Mouse (Mus musculus) liver, adult 2 months (tissue): Measurements from ENCODE around the gene Zfp748. TPM values are rescaled to one million over a fixed set of nuclear protein-coding genes. Genes with fewer than 3 reads are reported as not detected.

Experiments used
- DNase-seq: peaks from one replicate; pipeline ENCODE4 v3.0.0-alpha.2; 2011; ENCODE audit warnings: low read depth, low spot score; ENCODE audit errors: extremely low read depth
- H3K27ac ChIP-seq: fragments of 200-500 bp; replicated peaks from 2 replicates; pipeline ENCODE4 v1.5.1; 2012; ENCODE audit warnings: low read depth, mild to moderate bottlenecking, control low read depth, inconsistent platforms, low read length; ENCODE audit not compliant: insufficient read depth
- H3K27me3 ChIP-seq: fragments of 200-500 bp; 2 replicates; pipeline ENCODE4 v1.6.1; 2012; ENCODE audit warnings: mild to moderate bottlenecking, moderate library complexity, low read length, inconsistent platforms; ENCODE audit not compliant: control insufficient read depth, insufficient read depth
- H3K36me3 ChIP-seq: fragments of 200-500 bp; 2 replicates; pipeline ENCODE4 v1.6.1; 2012; ENCODE audit warnings: low read length, inconsistent platforms; ENCODE audit not compliant: control insufficient read depth, insufficient read depth
- H3K4me1 ChIP-seq: fragments of 200-500 bp; 2 replicates; pipeline ENCODE4 v1.6.1; 2011; ENCODE audit warnings: low read length; ENCODE audit not compliant: control insufficient read depth, insufficient read depth
- H3K4me3 ChIP-seq: fragments of 200-500 bp; 2 replicates; pipeline ENCODE4 v1.5.1; 2011; ENCODE audit warnings: low read depth, mild to moderate bottlenecking, control low read depth, low read length, moderate library complexity; ENCODE audit not compliant: insufficient read depth
- H3K79me2 ChIP-seq: fragments of 200-500 bp; 2 replicates; pipeline ENCODE4 v1.6.1; 2012; ENCODE audit warnings: inconsistent platforms, mild to moderate bottlenecking, low read length, moderate library complexity; ENCODE audit not compliant: control insufficient read depth, insufficient read depth
- H3K9ac ChIP-seq: fragments of 200-500 bp; 2 replicates; pipeline ENCODE4 v1.6.1; 2012; ENCODE audit warnings: low read depth, mild to moderate bottlenecking, control low read depth, inconsistent platforms, low read length
- CTCF ChIP-seq: fragments of 200-500 bp; IDR thresholded peaks from 2 replicates; pipeline ENCODE4 v1.5.1; 2011; ENCODE audit warnings: low read depth, low read length, control low read depth
- POLR2A ChIP-seq: fragments of 200-500 bp; IDR thresholded peaks from 2 replicates; pipeline ENCODE4 v1.6.1; 2011; ENCODE audit warnings: low read length, control low read depth; ENCODE audit not compliant: insufficient read depth; ENCODE audit errors: extremely low read depth
- WGBS: fragments of 180-500 bp; shearing (Covaris S2); methylation state at CpG from one replicate; pipeline ENCODE4 v1.1.7; 2018; 5-methylcytosine and 5-hydroxymethylcytosine counted together
- polyA plus RNA-seq: library from polyadenylated mRNA; depleted of rRNA; stranded (reverse); fragments of >200 nt; gene quantifications from 2 replicates; pipeline ENCODE4 v1.2.3, GENCODE M21; 2012; rRNA removed
- total RNA-seq: library from RNA; depleted of rRNA; stranded (reverse); fragments of >200 nt; gene quantifications from 2 replicates; pipeline ENCODE4 v1.2.3, GENCODE M21; 2014; rRNA removed

Gene Zfp748
- total and polyA plus RNA-seq, 2 experiments = 0.66 to 8.9 TPM

DNA sequence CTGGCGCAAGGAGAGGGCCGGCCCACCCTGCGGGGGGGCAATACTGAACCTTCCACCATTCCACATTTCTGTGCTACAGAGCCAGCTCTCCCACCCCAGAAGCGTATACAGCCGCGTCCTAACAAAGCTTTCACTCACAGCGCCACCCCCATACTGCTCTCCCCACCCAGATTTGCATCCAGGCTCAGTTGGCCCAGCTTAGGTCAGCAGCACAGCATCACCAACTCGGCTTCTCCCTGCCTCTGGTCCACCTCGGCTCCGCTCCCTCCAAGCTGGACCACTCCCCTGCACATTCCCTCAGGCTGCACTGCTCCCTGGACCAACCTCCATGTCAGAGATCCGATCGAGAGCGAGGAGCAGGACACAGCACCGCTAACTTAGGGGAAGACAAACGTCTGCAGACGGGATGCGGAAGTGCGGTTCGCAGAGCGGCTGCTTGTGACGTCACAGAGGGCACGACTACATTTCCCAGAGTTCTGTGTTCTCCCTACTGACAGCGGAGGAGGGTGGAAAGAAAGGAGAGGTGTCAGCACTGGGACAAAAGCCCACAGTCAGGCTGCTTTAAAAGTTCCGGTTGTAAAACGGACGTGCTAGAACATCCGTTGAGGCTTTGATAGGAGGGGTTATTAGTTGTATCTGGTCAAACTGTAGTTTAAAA is 27.7 kb downstream of the Zfp748 start, which contains the start of the genes Gm26965 and Zfp87:
TSS of gene Gm26965 (minus strand) at position 399 of the 658 bp plus-strand sequence.
TSS of gene Zfp87 (minus strand) at position 425 of the 658 bp plus-strand sequence.
- peak; percentile 93 for DNase-seq
- Histone ChIP-seq H3K4me3 (peak within 1 kb of the TSS; percentile 91), H3K27me3 (no peaks in the 10 kb centered on the region), H3K4me1 (peaks cover 3% of the 10 kb centered on the region), H3K79me2 (peaks cover 15% of the 10 kb centered on the region; the same call in 1 of the 2 replicates), H3K27ac (peak within 1 kb of the TSS; percentile 14), H3K36me3 (peaks cover 2% of the 10 kb centered on the region; the same call in 1 of the 2 replicates), H3K9ac (peak within 1 kb of the TSS; percentile 87)
- under 1% methylated on average over 27 of the region's 27 CpGs for WGBS
- TF ChIP-seq CTCF (no peak), POLR2A (peak; percentile 42; the same call in 1 of the 2 replicates)

DNA sequence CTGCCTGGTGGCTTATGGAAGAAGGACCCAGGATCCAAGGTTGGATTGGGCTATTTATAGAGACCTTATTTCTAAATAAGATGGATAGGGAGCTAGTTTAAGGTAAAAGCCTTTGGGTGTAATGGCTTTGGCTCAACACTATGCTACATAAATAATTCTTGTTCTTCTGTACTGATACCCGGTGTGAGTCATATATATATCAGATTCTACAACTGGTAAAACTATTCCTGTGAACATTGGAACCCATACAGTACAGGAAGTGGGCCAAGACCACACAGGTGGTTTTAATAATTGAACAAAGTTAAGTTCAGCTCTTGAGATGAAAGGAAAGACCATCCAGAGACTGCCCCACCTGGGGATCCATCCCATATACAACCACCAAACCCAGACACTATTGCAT is 52.7 kb downstream of the Zfp748 start:
- no peak for DNase-seq
- peaks cover 3% of the 10 kb centered on the region; the same call in 1 of the 2 replicates for H3K79me2 ChIP-seq
- H3K9ac ChIP-seq = no peak overlapping the region
- TF ChIP-seq CTCF = no peak
- TF ChIP-seq POLR2A = no peak
- no peaks in the 10 kb centered on the region for H3K4me1 ChIP-seq
- peaks cover 5% of the 10 kb centered on the region for H3K36me3 ChIP-seq
- WGBS = 91% methylated on average over 1 of the region's 1 CpGs
- no peak overlapping the region for H3K27ac ChIP-seq
- no peak overlapping the region for H3K4me3 ChIP-seq
- H3K27me3 ChIP-seq = no peaks in the 10 kb centered on the region

GRCm38 (mm10) chr13:67500084-67500719 is 53.4 kb downstream of the Zfp748 start, which contains the start of gene Zfp58:
Zfp58 (minus strand) TSS chr13:67500555.
- Histone ChIP-seq H3K79me2 (peaks cover 3% of the 10 kb centered on the region; the same call in 1 of the 2 replicates), H3K4me1 (no peaks in the 10 kb centered on the region), H3K36me3 (peaks cover 9% of the 10 kb centered on the region), H3K27ac (peak within 1 kb of the TSS; percentile 9; the same call in 1 of the 2 replicates), H3K9ac (peak within 1 kb of the TSS; percentile 68), H3K4me3 (peak within 1 kb of the TSS; percentile 76), H3K27me3 (no peaks in the 10 kb centered on the region)
- peak; percentile 92 for DNase-seq
- no peak for TF ChIP-seq CTCF
- TF ChIP-seq POLR2A = no peak
- under 1% methylated on average over 22 of the region's 22 CpGs for WGBS

GRCm38 (mm10) chr13:67495631-67496030 is 58.0 kb downstream of the Zfp748 start:
- H3K9ac ChIP-seq = no peak overlapping the region
- DNase-seq = no peak
- TF ChIP-seq CTCF (no peak), POLR2A (no peak)
- H3K27ac ChIP-seq = no peak overlapping the region
- 96% methylated on average over 1 of the region's 1 CpGs for WGBS
- H3K27me3 ChIP-seq = no peaks in the 10 kb centered on the region
- H3K36me3 ChIP-seq = peaks cover 46% of the 10 kb centered on the region
- no peak overlapping the region for H3K4me3 ChIP-seq
- H3K79me2 ChIP-seq = peaks cover 3% of the 10 kb centered on the region; the same call in 1 of the 2 replicates
- no peaks in the 10 kb centered on the region for H3K4me1 ChIP-seq

Other genes starting within 250 kb of the Zfp748 start
- 1.9 and 4.0 TPM in 2 replicates for gene Zfp457, start 247.3 kb downstream of the Zfp748 start, total RNA-seq
- gene Zfp457, start 247.3 kb downstream of the Zfp748 start, polyA plus RNA-seq = 0.51 and 0.87 TPM in 2 replicates
- 4.4 and 4.9 TPM in 2 replicates for gene Zfp595, start 221.3 kb downstream of the Zfp748 start, total RNA-seq
- gene Zfp595, start 221.3 kb downstream of the Zfp748 start, polyA plus RNA-seq = 0.48 and 0.50 TPM in 2 replicates
- 0.40 TPM in 1 of 2 replicates, not detected in the other for gene Gm28044, start 193.3 kb downstream of the Zfp748 start, total RNA-seq
- gene Gm28044, start 193.3 kb downstream of the Zfp748 start, polyA plus RNA-seq = 0.24 TPM in 1 of 2 replicates, not detected in the other
- gene Zfp953, start 193.2 kb downstream of the Zfp748 start, total RNA-seq = 2.4 and 2.8 TPM in 2 replicates
- 0.26 and 0.28 TPM in 2 replicates for gene Zfp953, start 193.2 kb downstream of the Zfp748 start, polyA plus RNA-seq
- gene Gm28041, start 178.1 kb downstream of the Zfp748 start, total RNA-seq = 0.27 and 0.65 TPM in 2 replicates
- gene Gm28041, start 178.1 kb downstream of the Zfp748 start, polyA plus RNA-seq = not detected in 2 replicates
- 1.0 and 1.5 TPM in 2 replicates for gene Zfp456, start 178.0 kb downstream of the Zfp748 start, total RNA-seq
- 0.09 and 0.11 TPM in 2 replicates for gene Zfp456, start 178.0 kb downstream of the Zfp748 start, polyA plus RNA-seq
- gene Zfp429, start 154.0 kb downstream of the Zfp748 start, total RNA-seq = 3.0 TPM in 2 replicates
- 0.69 and 1.00 TPM in 2 replicates for gene Zfp429, start 154.0 kb downstream of the Zfp748 start, polyA plus RNA-seq
- 0.07 and 0.28 TPM in 2 replicates for gene Zfp459, start 132.4 kb downstream of the Zfp748 start, total RNA-seq
- gene Zfp459, start 132.4 kb downstream of the Zfp748 start, polyA plus RNA-seq = 0.04 and 0.11 TPM in 2 replicates
- 26.6 and 32.5 TPM in 2 replicates for gene Zfp874a, start 102.2 kb downstream of the Zfp748 start, total RNA-seq
- gene Zfp874a, start 102.2 kb downstream of the Zfp748 start, polyA plus RNA-seq = 2.3 and 4.5 TPM in 2 replicates
- gene Zfp874b, start 69.6 kb downstream of the Zfp748 start, total RNA-seq = 7.2 and 8.7 TPM in 2 replicates
- 1.7 and 2.7 TPM in 2 replicates for gene Zfp874b, start 69.6 kb downstream of the Zfp748 start, polyA plus RNA-seq
- 3.8 and 5.2 TPM in 2 replicates for gene Zfp58, start 53.3 kb downstream of the Zfp748 start, total RNA-seq
- gene Zfp58, start 53.3 kb downstream of the Zfp748 start, polyA plus RNA-seq = 0.56 and 0.68 TPM in 2 replicates
- gene Gm26965, start 27.7 kb downstream of the Zfp748 start, total RNA-seq = 0.07 TPM in 1 of 2 replicates, not detected in the other
- gene Gm26965, start 27.7 kb downstream of the Zfp748 start, polyA plus RNA-seq = not detected in 2 replicates
- gene Zfp87, start 27.7 kb downstream of the Zfp748 start, total RNA-seq = 14.9 and 16.6 TPM in 2 replicates
- gene Zfp87, start 27.7 kb downstream of the Zfp748 start, polyA plus RNA-seq = 7.1 and 12.3 TPM in 2 replicates
- gene Zfp729b, start 55.9 kb upstream of the Zfp748 start, total RNA-seq = 7.1 and 9.5 TPM in 2 replicates
- gene Zfp729b, start 55.9 kb upstream of the Zfp748 start, polyA plus RNA-seq = 0.27 and 0.32 TPM in 2 replicates
- gene Gm49345, start 83.9 kb upstream of the Zfp748 start, total RNA-seq = not detected in 2 replicates
- not detected in 2 replicates for gene Gm49345, start 83.9 kb upstream of the Zfp748 start, polyA plus RNA-seq
- 3.9 and 4.9 TPM in 2 replicates for gene Zfp729a, start 84.0 kb upstream of the Zfp748 start, total RNA-seq
- gene Zfp729a, start 84.0 kb upstream of the Zfp748 start, polyA plus RNA-seq = 0.30 and 0.70 TPM in 2 replicates
- 5.5 and 6.4 TPM in 2 replicates for gene Zfp738, start 133.2 kb upstream of the Zfp748 start, total RNA-seq
- gene Zfp738, start 133.2 kb upstream of the Zfp748 start, polyA plus RNA-seq = 1.5 and 2.3 TPM in 2 replicates
- gene Zfp65, start 175.3 kb upstream of the Zfp748 start, total RNA-seq = 7.2 and 8.5 TPM in 2 replicates
- 0.46 and 0.65 TPM in 2 replicates for gene Zfp65, start 175.3 kb upstream of the Zfp748 start, polyA plus RNA-seq
- 4.9 and 5.4 TPM in 2 replicates for gene Zfp85, start 201.4 kb upstream of the Zfp748 start, total RNA-seq
- gene Zfp85, start 201.4 kb upstream of the Zfp748 start, polyA plus RNA-seq = 0.21 and 0.64 TPM in 2 replicates
- gene Zfp493, start 225.9 kb upstream of the Zfp748 start, total RNA-seq = 1.2 and 2.0 TPM in 2 replicates
- 0.58 and 0.81 TPM in 2 replicates for gene Zfp493, start 225.9 kb upstream of the Zfp748 start, polyA plus RNA-seq